Mouse (Mus musculus) ES-Bruce4 (cell line): ENCODE measurements at regions not wholly inside any gene's neighbourhood (a gene's known extent, or its start where the extent isn't known, plus 50 kb on each side); places are given as distances from the start of the nearest gene placed in this dataset.

Experiments
- CTCF ChIP-seq: IDR thresholded peaks from one replicate; pipeline ENCODE4 v1.8.1; 2011; ENCODE audit warnings: low read depth, low read length
- EP300 ChIP-seq: IDR thresholded peaks from 2 replicates; pipeline ENCODE4 v1.6.1; 2011; ENCODE audit warnings: low read depth, low read length; ENCODE audit not compliant: insufficient read depth

- TF ChIP-seq EP300: no peak
- TF ChIP-seq CTCF: no peak
Measured at GRCm38 (mm10) chr2:117570987-117571386, 228.2 kb upstream of the Rasgrp1 start.
